Mouse (Mus musculus) neutrophil, adult 59 days (primary cell): ENCODE results near the gene Mrps17. TPM values are rescaled to one million over a fixed set of nuclear protein-coding genes. Genes with fewer than 3 reads are reported as not detected.

Source experiments
- total RNA-seq, 2 experiments: library from RNA; stranded (reverse); gene quantifications; 1 replicate in 1 of 2; 2 replicates in 1 of 2; pipeline ENCODE4 v1.2.4; 2023

Mrps17 gene
- total RNA-seq: 10 to 100 TPM; 41.4 to 44.2 TPM

DNA sequence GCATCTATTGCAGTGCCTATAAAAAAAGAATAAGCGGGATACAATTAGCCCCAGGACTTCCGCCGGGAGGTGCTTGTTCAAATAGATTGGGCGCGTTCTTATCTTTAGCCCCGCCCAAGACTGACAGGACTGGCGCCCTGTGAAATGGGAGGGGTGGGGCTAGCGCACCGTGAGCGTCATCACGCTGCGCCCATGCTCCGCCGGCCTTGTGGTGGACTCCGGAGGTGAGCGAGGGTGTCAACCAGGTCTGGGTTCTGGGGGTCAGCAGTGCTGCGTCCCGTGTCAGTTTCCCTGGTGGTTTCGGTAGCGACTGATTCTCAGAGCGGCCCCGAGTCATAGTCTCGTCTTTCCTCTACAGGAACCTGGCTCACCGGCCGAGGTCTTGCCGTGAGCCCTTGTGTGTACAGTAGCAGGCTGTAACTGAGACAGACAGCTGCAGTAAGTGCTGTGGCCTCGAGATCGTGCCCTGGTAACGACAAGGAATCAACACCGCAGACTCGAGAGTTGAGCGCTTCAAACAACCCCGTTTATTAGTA lies at the start of gene Mrps17:
TSS of gene Mrps17 (plus strand) at position 172 of the 536 bp plus-strand sequence.

DNA sequence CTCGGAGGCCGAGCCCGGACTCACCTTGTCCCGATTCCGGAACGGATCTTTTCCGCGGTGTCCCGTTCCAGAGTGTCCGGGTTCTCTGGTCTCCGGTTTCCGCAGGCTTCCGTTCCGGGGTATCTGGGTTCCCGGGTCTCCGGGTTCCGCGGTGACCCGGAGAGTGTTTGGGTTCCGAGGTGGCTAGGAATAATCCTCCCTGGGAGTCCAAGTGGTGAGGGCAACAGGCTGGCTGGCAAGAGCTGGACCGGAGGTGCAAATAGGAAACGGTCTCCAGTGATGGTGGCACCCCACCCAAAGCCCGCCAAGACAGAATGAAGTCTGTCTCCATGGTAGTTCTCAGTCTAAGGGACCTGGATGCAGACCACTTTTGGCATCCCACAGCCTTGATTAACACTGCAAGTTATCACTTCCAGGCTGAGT lies 45.2 kb upstream of the Mrps17 start, which contains the start of gene Zfp11:
TSS of gene Zfp11 (minus strand) at position 64 of the 423 bp plus-strand sequence.

DNA sequence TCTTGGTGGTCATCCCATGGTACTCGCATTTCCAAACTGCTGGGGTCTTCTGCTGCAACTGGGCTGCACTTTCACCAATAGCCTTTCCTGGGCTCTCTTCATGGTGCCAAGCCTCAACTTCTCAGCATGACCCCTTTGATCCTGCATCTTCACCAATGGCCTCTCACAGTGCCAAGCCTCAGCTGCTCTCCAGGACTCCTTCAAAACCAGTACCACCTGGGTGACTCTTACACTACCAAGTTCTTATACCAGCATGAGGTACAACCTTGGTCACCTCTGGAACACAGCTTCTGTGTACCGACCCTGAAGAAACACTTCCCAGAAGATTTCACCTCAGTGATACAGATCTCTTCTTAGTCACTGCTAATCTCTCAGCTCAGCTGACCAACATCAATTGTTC lies 6.9 kb upstream of the Mrps17 start, which contains the start of gene Sept14:
TSS of gene Sept14 (minus strand) at position 101 of the 400 bp plus-strand sequence.

DNA sequence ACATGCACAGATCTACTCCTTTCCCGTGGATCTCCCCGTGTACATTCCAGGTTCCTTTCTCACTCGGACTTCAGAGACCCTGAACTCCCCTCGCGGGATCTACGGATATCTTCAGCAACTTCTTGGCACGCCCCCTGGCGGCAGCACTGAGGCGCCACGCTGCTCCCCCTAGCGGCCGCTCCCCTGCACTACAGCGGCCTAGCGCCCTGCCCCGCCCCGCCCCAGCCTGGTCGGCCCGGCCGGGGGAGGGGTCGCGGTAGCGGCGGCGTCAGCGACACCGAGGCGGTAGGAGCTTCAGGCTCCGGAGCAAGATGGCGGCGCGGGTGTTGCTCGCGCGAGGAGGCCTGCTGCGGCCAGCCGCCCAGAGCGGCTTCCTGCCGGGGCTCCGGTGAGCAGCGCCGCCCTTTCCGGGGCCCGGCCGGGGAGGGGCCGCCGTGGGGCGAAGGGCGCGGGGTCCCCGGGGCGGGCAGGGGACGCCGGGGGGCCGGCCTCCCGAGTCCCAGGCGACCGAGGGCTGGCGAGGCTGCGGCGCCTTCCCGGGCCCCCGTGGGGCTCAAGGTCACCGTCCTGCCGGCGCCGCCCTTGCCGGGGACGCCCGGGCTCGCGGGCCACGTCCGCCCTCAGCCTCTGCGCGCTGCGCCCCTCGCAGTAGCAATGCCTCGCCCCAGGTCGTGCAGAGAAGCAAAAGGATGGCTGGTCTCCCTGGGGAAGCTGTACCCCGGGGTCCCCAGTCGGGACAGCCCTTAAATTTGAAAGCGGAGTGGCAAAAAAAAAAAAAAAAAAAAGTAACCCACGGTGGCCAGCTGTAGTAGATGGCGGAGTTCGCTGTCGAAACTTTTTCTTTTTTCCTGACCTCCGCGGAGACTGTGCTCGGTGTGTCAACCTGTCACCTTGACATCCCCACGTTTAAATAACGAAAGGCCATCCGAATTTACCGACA lies 9.8 kb downstream of the Mrps17 start, which contains the start of gene Nipsnap2:
TSS of gene Nipsnap2 (plus strand) at position 230 of the 940 bp plus-strand sequence.

Other genes with a start within 250 kb of the Mrps17 start
- gene Sfswap, start 214.3 kb upstream of the Mrps17 start, total RNA-seq: 10 to 100 TPM; 77.5 to 94.1 TPM
- gene Mmp17, start 131.3 kb upstream of the Mrps17 start, total RNA-seq: under 1 TPM; 0.37 to 0.93 TPM
- 1 to 10 TPM in 1 of 2 experiments, under 1 TPM in 1; 0.95 to 1.0 TPM for gene Zfp11, start 45.4 kb upstream of the Mrps17 start, total RNA-seq
- not detected for gene Sept14, start 7.0 kb upstream of the Mrps17 start, total RNA-seq
- gene Nipsnap2, start 9.6 kb downstream of the Mrps17 start, total RNA-seq: 10 to 100 TPM; 34.8 to 39.0 TPM
- 1 to 10 TPM; 6.9 to 7.5 TPM for gene Psph, start 72.0 kb downstream of the Mrps17 start, total RNA-seq
- gene Sumf2, start 131.5 kb downstream of the Mrps17 start, total RNA-seq: 1 to 10 TPM; 6.0 to 8.9 TPM
- gene Chchd2, start 172.0 kb downstream of the Mrps17 start, total RNA-seq: 100 to 1,000 TPM; 132 to 134 TPM
- gene Zbed5, start 180.2 kb downstream of the Mrps17 start, total RNA-seq: under 1 TPM; 0.18 to 0.56 TPM
- gene Phkg1, start 183.1 kb downstream of the Mrps17 start, total RNA-seq: under 1 TPM; 0.24 to 0.62 TPM
- gene Nupr1l, start 193.0 kb downstream of the Mrps17 start, total RNA-seq: 1 to 10 TPM in 1 of 2 experiments, under 1 TPM in 1; 0.18 to 3.2 TPM
- 10 to 100 TPM; 16.8 to 18.7 TPM for gene Vkorc1l1, start 226.5 kb downstream of the Mrps17 start, total RNA-seq